12 mouse cellular contexts compared by ENCODE assay signal in the genomic region with DNA sequence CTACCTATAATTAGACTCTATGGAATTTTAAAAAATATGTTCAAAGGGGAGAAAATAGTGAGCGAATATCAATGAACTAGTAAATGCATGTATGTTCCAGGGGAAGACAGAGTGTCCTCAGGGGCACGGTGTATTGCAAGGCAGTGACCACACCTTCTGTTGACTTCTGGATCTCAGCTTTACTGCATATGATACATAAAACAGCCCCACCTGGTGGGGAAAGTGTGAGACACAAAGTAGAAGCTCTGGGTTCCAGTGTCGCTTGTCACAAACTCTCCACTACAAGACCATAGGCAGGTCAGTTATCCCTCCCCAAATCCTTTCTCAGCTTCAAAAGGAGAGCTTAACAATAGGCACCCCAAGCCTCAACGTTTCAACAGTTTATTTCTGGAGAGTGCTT.
DNase-seq lines count a peak whose midpoint lies in the region; ATAC-seq and TF ChIP-seq lines count a peak whose summit lies in the region.
"Had no signal": no experiment of that assay in that cellular context is flagged by ENCODE, and none has a peak within 500 bp of the region (broad histone marks: within the 10 kb centered on the region; RNA-seq: fewer than 3 reads in every experiment).

No protein-coding gene starts in this region.

- no peak overlapping the region for H3K4me2 ChIP-seq in intestine, postnatal 0 days (replicated peaks; ENCODE audit: low read depth)
- H3K4me2 ChIP-seq in intestine, embryonic 16.5 days (ENCODE audit: low read depth, low read length): no peak overlapping the region
- H3K4me2 ChIP-seq: limb, embryonic 13.5 days; midbrain, embryonic 13.5 days had no signal

- WGBS in intestine, postnatal 0 days: 72% methylated on average over 4 of the region's 4 CpGs
- 72% methylated on average over 4 of the region's 4 CpGs for WGBS in intestine, embryonic 16.5 days

- H3K9ac ChIP-seq in intestine, postnatal 0 days (ENCODE audit: low read depth, low read length): no peak overlapping the region
- no peak overlapping the region for H3K9ac ChIP-seq in intestine, embryonic 16.5 days (ENCODE audit: low read depth, low read length)
- H3K9ac ChIP-seq: limb, embryonic 13.5 days; midbrain, embryonic 13.5 days had no signal

- peak; percentile 49 for TF ChIP-seq CTCF in intestine, postnatal 0 days (IDR thresholded peaks at IDR 0.05; ENCODE audit: low read depth)

- peak; percentile 14 for DNase-seq in adrenal gland, postnatal 14 days
- no peak for DNase-seq in adrenal gland, postnatal 25 days
- peak; percentile 38 for DNase-seq in 3T3-L1 (ENCODE audit: low read depth, low spot score)
- DNase-seq in spleen, postnatal 14 days (ENCODE audit: low spot score in 2 of 2): no peak
- DNase-seq in left cerebral cortex, adult 8-10 months (ENCODE audit: low spot score in 2 of 2): no peak
- DNase-seq: gastrocnemius, postnatal 25 days; kidney, postnatal 4 days had no signal

- no peaks in the 10 kb centered on the region for H3K4me1 ChIP-seq in intestine, postnatal 0 days (replicated peaks; ENCODE audit: control insufficient read depth, insufficient read depth, low read length)
- H3K4me1 ChIP-seq in intestine, embryonic 16.5 days (ENCODE audit: control insufficient read depth, insufficient read depth, low read length): no peaks in the 10 kb centered on the region

- no peaks in the 10 kb centered on the region for H3K36me3 ChIP-seq in intestine, postnatal 0 days (ENCODE audit: control insufficient read depth, insufficient read depth)
- no peaks in the 10 kb centered on the region for H3K36me3 ChIP-seq in intestine, embryonic 16.5 days (ENCODE audit: control insufficient read depth, insufficient read depth, low read length)
- H3K36me3 ChIP-seq: limb, embryonic 13.5 days; midbrain, embryonic 13.5 days had no signal

- no peak overlapping the region for H3K4me3 ChIP-seq in intestine, postnatal 0 days (ENCODE audit: low read depth, low read length)
- no peak overlapping the region for H3K4me3 ChIP-seq in intestine, embryonic 16.5 days (ENCODE audit: low read length)
- H3K4me3 ChIP-seq: limb, embryonic 13.5 days; midbrain, embryonic 13.5 days had no signal

- no peaks in the 10 kb centered on the region for H3K27me3 ChIP-seq in intestine, postnatal 0 days (replicated peaks; ENCODE audit: control insufficient read depth, insufficient read depth, low read length)
- H3K27me3 ChIP-seq in intestine, embryonic 16.5 days (replicated peaks; ENCODE audit: control insufficient read depth, insufficient read depth, low read length): no peaks in the 10 kb centered on the region
- H3K27me3 ChIP-seq: limb, embryonic 13.5 days; midbrain, embryonic 13.5 days had no signal

- H3K27ac ChIP-seq in intestine, postnatal 0 days (ENCODE audit: low read depth, low read length): no peak overlapping the region
- no peak overlapping the region for H3K27ac ChIP-seq in intestine, embryonic 16.5 days (ENCODE audit: low read length)
- H3K27ac ChIP-seq: limb, embryonic 13.5 days; midbrain, embryonic 13.5 days had no signal

- ATAC-seq in intestine, postnatal 0 days: no peak
- no peak for ATAC-seq in intestine, embryonic 16.5 days
- peak; percentile 58 for ATAC-seq in granulocyte monocyte progenitor cell, adult 5-6 weeks (replicated peaks; ENCODE audit: poor library complexity, severe bottlenecking)
- ATAC-seq: midbrain, embryonic 13.5 days had no signal

- H3K9me3 ChIP-seq in intestine, postnatal 0 days (ENCODE audit: control insufficient read depth): no peaks in the 10 kb centered on the region
- no peaks in the 10 kb centered on the region for H3K9me3 ChIP-seq in intestine, embryonic 16.5 days (ENCODE audit: control insufficient read depth, low read length)
- H3K9me3 ChIP-seq: limb, embryonic 13.5 days; midbrain, embryonic 13.5 days had no signal

Comparison
In these comparisons a context has a peak if more than half of its experiments do, and no peak if none do; other contexts are left out.
1. DNase-seq: peak in adrenal gland, postnatal 14 days (single experiment) and 3T3-L1 (single experiment); none in adrenal gland, postnatal 25 days (single experiment), spleen, postnatal 14 days (0 of 2) and left cerebral cortex, adult 8-10 months (0 of 2).